Comparison of ENCODE assay signal across 13 mouse cellular contexts in the genomic region with DNA sequence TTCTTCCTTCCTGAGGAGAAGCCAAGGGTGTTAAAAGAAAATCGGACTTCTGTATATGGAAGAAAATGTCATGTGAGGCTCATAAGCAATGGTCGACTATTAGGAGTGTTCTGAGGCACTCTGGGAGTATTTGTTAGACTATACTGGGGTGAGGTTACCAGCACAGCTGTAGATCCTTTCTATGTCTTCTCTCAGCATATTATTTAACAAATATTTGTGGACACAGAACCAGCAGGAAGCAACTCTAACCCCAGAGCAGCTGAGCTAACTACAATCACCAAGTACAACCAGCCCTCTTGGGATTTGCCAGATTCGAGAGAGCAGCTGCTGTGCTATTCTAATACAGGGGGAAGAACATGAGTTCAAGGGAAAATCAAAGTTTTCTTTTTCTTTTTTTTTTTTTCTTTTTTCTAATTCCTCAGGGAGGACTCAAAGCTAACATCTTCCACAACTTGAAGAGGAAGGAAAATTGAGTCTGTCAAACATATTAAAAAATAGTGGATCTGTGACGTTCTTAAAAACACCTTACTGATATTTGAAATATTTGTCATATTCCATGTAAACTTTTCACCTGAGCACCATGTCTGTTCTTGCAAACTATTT.
DNase-seq lines count a peak whose midpoint lies in the region; ATAC-seq lines count a peak whose summit lies in the region.
"Had no signal": no experiment of that assay in that cellular context is flagged by ENCODE, and none has a peak within 500 bp of the region (broad histone marks: within the 10 kb centered on the region; RNA-seq: fewer than 3 reads in every experiment).

No protein-coding gene starts in this region.

- H3K4me2 ChIP-seq in limb, embryonic 13.5 days (replicated peaks) = no peak overlapping the region
- H3K4me2 ChIP-seq: hindbrain, embryonic 15.5 days; stomach, embryonic 15.5 days had no signal

- H3K9ac ChIP-seq in limb, embryonic 13.5 days = no peak overlapping the region
- H3K9ac ChIP-seq: forebrain, postnatal 0 days; hindbrain, embryonic 15.5 days; stomach, embryonic 15.5 days had no signal

- no peak overlapping the region for H3K4me3 ChIP-seq in limb, embryonic 13.5 days
- H3K4me3 ChIP-seq in limb, embryonic 10.5 days = no peak overlapping the region
- H3K4me3 ChIP-seq: hindbrain, embryonic 15.5 days; stomach, embryonic 15.5 days had no signal

- H3K27me3 ChIP-seq in limb, embryonic 13.5 days = no peaks in the 10 kb centered on the region
- no peaks in the 10 kb centered on the region for H3K27me3 ChIP-seq in limb, embryonic 10.5 days (ENCODE audit: low read depth, poor library complexity, severe bottlenecking)
- H3K27me3 ChIP-seq: hindbrain, embryonic 15.5 days; stomach, embryonic 15.5 days had no signal

- peak; percentile 61 for DNase-seq in embryo, embryonic 10 days (ENCODE audit: low spot score)
- DNase-seq in embryo, embryonic 9.5 days (ENCODE audit: extremely low spot score) = no peak
- no peak for DNase-seq in limb, embryonic 10.5 days (ENCODE audit: low spot score)
- peak; percentile 54 for DNase-seq in gastrocnemius, postnatal 25 days
- DNase-seq in lung, postnatal 10 days = peak; percentile 36
- no peak for DNase-seq in cerebellum, postnatal 4 days (ENCODE audit: low spot score in 2 of 2)
- no peak for DNase-seq in right cerebral cortex, adult 18-20 months
- DNase-seq: adrenal gland, postnatal 36 days; cerebellum, postnatal 14 days; forebrain, postnatal 0 days had no signal

- H3K36me3 ChIP-seq in limb, embryonic 13.5 days = no peaks in the 10 kb centered on the region
- no peaks in the 10 kb centered on the region for H3K36me3 ChIP-seq in limb, embryonic 10.5 days
- H3K36me3 ChIP-seq: hindbrain, embryonic 15.5 days; stomach, embryonic 15.5 days had no signal

- 48% methylated on average over 4 of the region's 4 CpGs for WGBS in limb, embryonic 13.5 days
- WGBS in limb, embryonic 10.5 days = 76% methylated on average over 4 of the region's 4 CpGs

- H3K9me3 ChIP-seq in limb, embryonic 13.5 days = no peaks in the 10 kb centered on the region
- no peaks in the 10 kb centered on the region for H3K9me3 ChIP-seq in limb, embryonic 10.5 days (replicated peaks)
- H3K9me3 ChIP-seq: hindbrain, embryonic 15.5 days; stomach, embryonic 15.5 days had no signal

- H3K4me1 ChIP-seq in limb, embryonic 13.5 days = no peaks in the 10 kb centered on the region; the same call in 1 of the 2 replicates
- H3K4me1 ChIP-seq in limb, embryonic 10.5 days = peaks cover 5% of the 10 kb centered on the region
- H3K4me1 ChIP-seq: hindbrain, embryonic 15.5 days; stomach, embryonic 15.5 days had no signal

- H3K27ac ChIP-seq in limb, embryonic 13.5 days = no peak overlapping the region
- no peak overlapping the region for H3K27ac ChIP-seq in limb, embryonic 10.5 days
- H3K27ac ChIP-seq: hindbrain, embryonic 15.5 days; stomach, embryonic 15.5 days had no signal

- ATAC-seq in limb, embryonic 13.5 days (ENCODE audit: low FRiP score, low read depth) = peak; percentile 72
- ATAC-seq: forebrain, postnatal 0 days had no signal

Comparison
In these comparisons a context has a peak if more than half of its experiments do, and no peak if none do; other contexts are left out.
1. DNase-seq: peak in embryo, embryonic 10 days (single experiment), gastrocnemius, postnatal 25 days (single experiment) and lung, postnatal 10 days (single experiment); none in embryo, embryonic 9.5 days (single experiment), limb, embryonic 10.5 days (single experiment), cerebellum, postnatal 4 days (0 of 2) and right cerebral cortex, adult 18-20 months (single experiment).